27 mouse cellular contexts compared by ENCODE assay signal in the genomic region with DNA sequence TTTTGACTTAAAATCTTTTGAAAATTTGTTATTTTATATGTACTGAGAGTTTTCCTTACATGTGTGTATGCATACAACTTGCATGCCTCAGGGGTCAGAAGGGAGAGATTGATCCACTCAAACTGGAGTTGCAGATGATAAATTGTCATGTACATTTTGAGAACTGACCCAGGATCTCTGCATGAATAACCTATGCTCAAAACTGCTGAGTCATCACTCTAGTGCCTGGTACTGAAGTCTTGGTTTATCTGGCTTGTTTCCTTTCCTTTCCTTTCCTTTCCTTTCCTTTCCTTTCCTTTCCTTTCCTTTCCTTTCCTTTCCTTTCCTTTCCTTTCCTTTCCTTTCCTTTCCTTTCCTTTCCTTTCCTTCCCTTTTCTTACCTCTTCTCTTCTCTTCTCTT. TPM values are rescaled to one million over a fixed set of nuclear protein-coding genes. Genes with fewer than 3 reads are reported as not detected.
DNase-seq lines count a peak whose midpoint lies in the region; TF ChIP-seq lines count a peak whose summit lies in the region.
"Had no signal": no experiment of that assay in that cellular context is flagged by ENCODE, and none has a peak within 500 bp of the region (broad histone marks: within the 10 kb centered on the region; RNA-seq: fewer than 3 reads in every experiment).

No protein-coding gene starts in this region.

- H3K9me3 ChIP-seq in CH12.LX (replicated peaks; ENCODE audit: low read length) (peaks cover 1% of the 10 kb centered on the region), ES-E14 (ENCODE audit: control insufficient read depth, insufficient read depth, low read depth, low read length) (no peaks in the 10 kb centered on the region), MEL (replicated peaks; ENCODE audit: insufficient read depth, low read length) (no peaks in the 10 kb centered on the region)
- H3K9me3 ChIP-seq: G1E had no signal

- in situ Hi-C loops in CH12.LX (cut with MboI; ENCODE audit: low pct_ligation_motif_present, low pct_unique_long_range_greater_than_20kb, low sequenced_read_pairs) (no loop called here), ES-E14 (cut with MboI; ENCODE audit: low sequenced_read_pairs in 2 of 2, unreplicated experiment in 2 of 2) (no loop called here)

- H3K27me3 ChIP-seq in CH12.LX (replicated peaks) = no peaks in the 10 kb centered on the region
- no peaks in the 10 kb centered on the region for H3K27me3 ChIP-seq in MEL (ENCODE audit: control insufficient read depth in 1 of 2, insufficient read depth in 2 of 2, low read length in 2 of 2)

- TF ChIP-seq POLR2A in CH12.LX (IDR thresholded peaks at IDR 0.05; ENCODE audit: low read depth, low read length) (no peak), MEL (IDR thresholded peaks at IDR 0.05; ENCODE audit: control insufficient read depth in 1 of 2, insufficient read depth in 1 of 2, low read depth in 1 of 2, low read length in 2 of 2, poor library complexity in 1 of 2) (no peak)

- H3K4me1 ChIP-seq in CH12.LX (ENCODE audit: control insufficient read depth in 1 of 2, insufficient read depth in 2 of 2) (no peaks in the 10 kb centered on the region), ES-E14 (ENCODE audit: control insufficient read depth in 2 of 2, insufficient read depth in 2 of 2, low read length in 2 of 2, poor library complexity in 1 of 2) (no peaks in the 10 kb centered on the region), MEL (ENCODE audit: control insufficient read depth in 1 of 2, insufficient read depth in 2 of 2, low read length in 2 of 2) (no peaks in the 10 kb centered on the region)

- H3K79me2 ChIP-seq in CH12.LX (replicated peaks; ENCODE audit: control insufficient read depth, extremely low read depth, insufficient read depth, poor library complexity, severe bottlenecking) = no peaks in the 10 kb centered on the region
- no peaks in the 10 kb centered on the region for H3K79me2 ChIP-seq in MEL (ENCODE audit: control insufficient read depth, insufficient read depth, low read length, poor library complexity)

- DNase-seq in CH12.LX (ENCODE audit: extremely low read depth) (no peak), ES-E14 (ENCODE audit: low read depth, low spot score) (no peak), MEL (ENCODE audit: low read depth, low spot score) (no peak)
- no peak for DNase-seq in lung, postnatal 4 days
- no peak for DNase-seq in left cerebral cortex, adult 18-20 months (ENCODE audit: low spot score in 2 of 2)
- no peak for DNase-seq in spleen, postnatal 4 days (ENCODE audit: low spot score in 2 of 2)
- DNase-seq: adrenal gland, adult 2 months; adrenal gland, adult 8-10 months; adrenal gland, postnatal 10 days; adrenal gland, postnatal 14 days; adrenal gland, postnatal 25 days; adrenal gland, postnatal 36 days; B cell, adult 2 months; cerebellum, adult 11 months; cerebellum, adult 11-12 months; cerebellum, adult 18-20 months; cerebellum, adult 2 months; cerebellum, adult 8-10 months; cerebellum, adult 9-10 months had no signal

- TF ChIP-seq RAD21 in CH12.LX (IDR thresholded peaks at IDR 0.05; ENCODE audit: low read depth, low read length) (no peak), MEL (IDR thresholded peaks at IDR 0.05; ENCODE audit: low read depth, low read length) (no peak)

- no peaks in the 10 kb centered on the region for H3K36me3 ChIP-seq in CH12.LX (replicated peaks in 1 of 2; ENCODE audit: control insufficient read depth in 1 of 2, insufficient read depth in 1 of 2, low read length in 1 of 2)
- H3K36me3 ChIP-seq in ES-E14 (ENCODE audit: control insufficient read depth, insufficient read depth, low read length, poor library complexity, severe bottlenecking) = no peaks in the 10 kb centered on the region
- no peaks in the 10 kb centered on the region for H3K36me3 ChIP-seq in MEL (ENCODE audit: control insufficient read depth in 1 of 2, insufficient read depth in 2 of 2, low read length in 2 of 2)
- H3K36me3 ChIP-seq: G1E had no signal

- dilution Hi-C loops in CH12.LX (cut with MboI; ENCODE audit: extremely low pct_ligation_motif_present, extremely low pct_unique_long_range_greater_than_20kb, low sequenced_read_pairs) = no loop called here

- TF ChIP-seq CTCF in CH12.LX (conservative IDR thresholded peaks at IDR 0.05 in 1 of 2, IDR thresholded peaks at IDR 0.05 in 1 of 2; ENCODE audit: low read depth in 2 of 2, low read length in 2 of 2) (no peak), MEL (IDR thresholded peaks at IDR 0.05 in 2 of 3, conservative IDR thresholded peaks at IDR 0.05 in 1 of 3; ENCODE audit: control insufficient read depth in 1 of 3, insufficient read depth in 1 of 3, low read depth in 2 of 3, low read length in 3 of 3, poor library complexity in 1 of 3, severe bottlenecking in 1 of 3) (no peak)

- no peak overlapping the region for H3K4me2 ChIP-seq in CH12.LX (ENCODE audit: insufficient read depth, low read depth, poor library complexity, severe bottlenecking)

- H3K4me3 ChIP-seq in CH12.LX (replicated peaks in 1 of 3; ENCODE audit: low read depth in 2 of 3, low read length in 2 of 3, poor library complexity in 1 of 3) (no peak overlapping the region), ES-E14 (ENCODE audit: insufficient read depth in 1 of 2, low read depth in 1 of 2, low read length in 2 of 2, poor library complexity in 1 of 2, severe bottlenecking in 1 of 2) (no peak overlapping the region), MEL (ENCODE audit: control insufficient read depth in 1 of 2, insufficient read depth in 1 of 2, low read depth in 2 of 2, low read length in 2 of 2) (no peak overlapping the region)

- no peak overlapping the region for H3K27ac ChIP-seq in CH12.LX (ENCODE audit: insufficient read depth, low read depth)
- H3K27ac ChIP-seq in ES-E14 (ENCODE audit: insufficient read depth, low read depth, low read length, poor library complexity, severe bottlenecking) = no peak overlapping the region
- no peak overlapping the region for H3K27ac ChIP-seq in MEL (ENCODE audit: control insufficient read depth, low read depth, low read length)

- H3K9ac ChIP-seq in CH12.LX (ENCODE audit: insufficient read depth, low read depth) (no peak overlapping the region), ES-E14 (ENCODE audit: insufficient read depth, low read depth, low read length, poor library complexity, severe bottlenecking) (no peak overlapping the region), MEL (ENCODE audit: control insufficient read depth, low read depth, low read length, poor library complexity, severe bottlenecking) (no peak overlapping the region)

- TF ChIP-seq EP300 in CH12.LX (IDR thresholded peaks at IDR 0.05; ENCODE audit: low read length) (no peak), MEL (IDR thresholded peaks at IDR 0.05; ENCODE audit: low read depth in 1 of 2, low read length in 2 of 2) (no peak)

TF ChIP-seq in CH12.LX, 34 proteins besides CTCF, POLR2A, EP300 and RAD21:
- peak; percentile 96 for TF ChIP-seq MAFK (IDR thresholded peaks at IDR 0.05; ENCODE audit: insufficient replicate concordance, low read length)
- no peak for TF ChIP-seq MAZ (IDR thresholded peaks at IDR 0.05; ENCODE audit: low read depth, low read length)

TF ChIP-seq in ES-E14, 5 proteins besides CTCF, POLR2A, EP300 and RAD21:
- TF ChIP-seq MAFK (IDR thresholded peaks at IDR 0.05; ENCODE audit: insufficient read depth, low read depth, low read length) (peak; percentile 95), CHD2 (IDR thresholded peaks at IDR 0.05; ENCODE audit: low read depth, low read length) (no peak)

TF ChIP-seq in MEL, 35 proteins besides CTCF, POLR2A, EP300 and RAD21:
- TF ChIP-seq UBTF (IDR thresholded peaks at IDR 0.05; ENCODE audit: borderline replicate concordance, insufficient read depth, low read depth, low read length) (no peak), MAFK (IDR thresholded peaks at IDR 0.05; ENCODE audit: borderline replicate concordance, low read depth, low read length) (peak; percentile 76)

RNA-seq across cellular contexts. Expression of a gene that starts 8.5 kb away (rescaled TPM):
- total RNA-seq in CH12.LX (2012; rRNA removed) = not detected in 2 replicates
- not detected in 2 replicates for total RNA-seq in CH12.LX (2014; rRNA removed)
- not detected in 2 replicates for polyA plus RNA-seq in CH12.LX (2012; ENCODE audit: insufficient read length, low read depth)
- not detected in 2 replicates for total RNA-seq in ES-E14 (2012; rRNA removed)
- not detected in 2 replicates for total RNA-seq in MEL (2012; rRNA removed)
- under 1 TPM in 1 of 2 experiments, not detected in 1; 0.03 TPM for polyA plus RNA-seq in MEL (2012; ENCODE audit: insufficient read depth in 1 of 2, insufficient read length in 2 of 2, low read depth in 1 of 2, low replicate concordance in 2 of 2, missing spikeins in 1 of 2)
- total RNA-seq in left cerebral cortex, adult 18-20 months (2021) = not detected
- total RNA-seq: adrenal gland, adult 18-20 months; adrenal gland, postnatal 10 days; adrenal gland, postnatal 14 days; adrenal gland, postnatal 25 days had no signal
- polyA plus RNA-seq: activated CD4-positive, CD25-positive, alpha-beta regulatory T cell, adult 4 months; adrenal gland, adult 2 months; CD4-positive, CD25-positive, alpha-beta regulatory T cell, adult 4 months; G1E had no signal

RNA-seq across cellular contexts. Expression of a gene that starts 23.4 kb away (rescaled TPM):
- total RNA-seq in CH12.LX (2012; rRNA removed) (not detected in 2 replicates), CH12.LX (2014; rRNA removed) (not detected in 2 replicates), ES-E14 (2012; rRNA removed) (not detected in 2 replicates), MEL (2012; rRNA removed) (not detected in 2 replicates)
- polyA plus RNA-seq in CH12.LX (2012; ENCODE audit: insufficient read length, low read depth) (not detected in 2 replicates), MEL (2012; ENCODE audit: insufficient read depth in 1 of 2, insufficient read length in 2 of 2, low read depth in 1 of 2, low replicate concordance in 2 of 2, missing spikeins in 1 of 2) (not detected)
- total RNA-seq in left cerebral cortex, adult 18-20 months (2021) = not detected
- total RNA-seq: adrenal gland, adult 18-20 months; adrenal gland, adult 2 months; adrenal gland, adult 8-10 months; adrenal gland, postnatal 10 days; adrenal gland, postnatal 14 days; adrenal gland, postnatal 25 days; adrenal gland, postnatal 36 days; adrenal gland, postnatal 4 days had no signal
- polyA plus RNA-seq: activated CD4-positive, CD25-positive, alpha-beta regulatory T cell, adult 4 months; adrenal gland, adult 2 months; brain, embryonic 14.5 days; C2C12; CD4-positive, CD25-positive, alpha-beta regulatory T cell, adult 4 months; cerebellum, adult 2 months; G1E; Patski had no signal

RNA-seq across cellular contexts. Expression of a gene that starts 25.9 kb away (rescaled TPM):
- total RNA-seq in CH12.LX (2012; rRNA removed) (not detected in 2 replicates), CH12.LX (2014; rRNA removed) (not detected in 2 replicates), ES-E14 (2012; rRNA removed) (not detected in 2 replicates), MEL (2012; rRNA removed) (not detected in 2 replicates)
- polyA plus RNA-seq in CH12.LX (2012; ENCODE audit: insufficient read length, low read depth) (not detected in 2 replicates), MEL (2012; ENCODE audit: insufficient read depth in 1 of 2, insufficient read length in 2 of 2, low read depth in 1 of 2, low replicate concordance in 2 of 2, missing spikeins in 1 of 2) (not detected)
- total RNA-seq in left cerebral cortex, adult 18-20 months (2021) = not detected
- total RNA-seq: adrenal gland, adult 18-20 months; adrenal gland, adult 2 months; adrenal gland, adult 8-10 months; adrenal gland, postnatal 10 days; adrenal gland, postnatal 14 days; adrenal gland, postnatal 25 days; adrenal gland, postnatal 36 days; adrenal gland, postnatal 4 days had no signal
- polyA plus RNA-seq: activated CD4-positive, CD25-positive, alpha-beta regulatory T cell, adult 4 months; adrenal gland, adult 2 months; brain, embryonic 14.5 days; C2C12; CD4-positive, CD25-positive, alpha-beta regulatory T cell, adult 4 months; cerebellum, adult 2 months; G1E; Patski had no signal

RNA-seq across cellular contexts. Expression of a gene that starts 36.1 kb away (rescaled TPM):
- total RNA-seq in CH12.LX (2012; rRNA removed) = 0.80 and 1.1 TPM in 2 replicates
- 2.9 and 3.7 TPM in 2 replicates for total RNA-seq in CH12.LX (2014; rRNA removed)
- 0.29 and 0.56 TPM in 2 replicates for polyA plus RNA-seq in CH12.LX (2012; ENCODE audit: insufficient read length, low read depth)
- 30.2 and 40.1 TPM in 2 replicates for total RNA-seq in ES-E14 (2012; rRNA removed)
- 0.72 and 2.0 TPM in 2 replicates for total RNA-seq in MEL (2012; rRNA removed)
- polyA plus RNA-seq in MEL (2012; ENCODE audit: insufficient read depth in 1 of 2, insufficient read length in 2 of 2, low read depth in 1 of 2, low replicate concordance in 2 of 2, missing spikeins in 1 of 2) = under 1 TPM in 1 of 2 experiments, not detected in 1; 0.54 TPM
- total RNA-seq in left cerebral cortex, adult 18-20 months (2021) = 1 to 10 TPM; 2.5 to 3.1 TPM
- polyA plus RNA-seq: activated CD4-positive, CD25-positive, alpha-beta regulatory T cell, adult 4 months had no signal

RNA-seq across cellular contexts. Expression of a gene that starts 39.2 kb away (rescaled TPM):
- not detected in 2 replicates for total RNA-seq in CH12.LX (2012; rRNA removed)
- total RNA-seq in CH12.LX (2014; rRNA removed) = not detected in 2 replicates
- not detected in 2 replicates for polyA plus RNA-seq in CH12.LX (2012; ENCODE audit: insufficient read length, low read depth)
- not detected in 2 replicates for total RNA-seq in ES-E14 (2012; rRNA removed)
- total RNA-seq in MEL (2012; rRNA removed) = not detected in 2 replicates
- not detected for polyA plus RNA-seq in MEL (2012; ENCODE audit: insufficient read depth in 1 of 2, insufficient read length in 2 of 2, low read depth in 1 of 2, low replicate concordance in 2 of 2, missing spikeins in 1 of 2)
- total RNA-seq in left cerebral cortex, adult 18-20 months (2021) = not detected
- total RNA-seq: adrenal gland, adult 18-20 months; adrenal gland, adult 2 months; adrenal gland, adult 8-10 months; adrenal gland, postnatal 10 days; adrenal gland, postnatal 14 days; adrenal gland, postnatal 25 days; adrenal gland, postnatal 36 days; adrenal gland, postnatal 4 days had no signal
- polyA plus RNA-seq: activated CD4-positive, CD25-positive, alpha-beta regulatory T cell, adult 4 months; adrenal gland, adult 2 months; brain, embryonic 14.5 days; C2C12; CD4-positive, CD25-positive, alpha-beta regulatory T cell, adult 4 months; cerebellum, adult 2 months; G1E; Patski had no signal
